Mouse (Mus musculus): Measurements from ENCODE around the gene Tax1bp3. TPM values are rescaled to one million over a fixed set of nuclear protein-coding genes. Genes with fewer than 3 reads are reported as not detected.

The Tax1bp3 gene
- polyA plus RNA-seq, 1 experiment: 105 TPM

- no peak for DNase-seq (ENCODE audit: low read depth)
These were observed 1.3 kb upstream of the Tax1bp3 start for GRCm38 (mm10) chr11:73175612-73176011.

GRCm38 (mm10) chr11:73176186-73176585 is 697 bp upstream of the Tax1bp3 start:
- DNase-seq (ENCODE audit: low read depth): no peak

- no peak for DNase-seq (ENCODE audit: low read depth)
These were observed 609 bp downstream of the Tax1bp3 start for GRCm38 (mm10) chr11:73177509-73177875.

- DNase-seq (ENCODE audit: low read depth): no peak
These were observed 1.0 kb downstream of the Tax1bp3 start for GRCm38 (mm10) chr11:73177895-73178294.

GRCm38 (mm10) chr11:73185872-73186615 is 9.2 kb downstream of the Tax1bp3 start:
- DNase-seq (ENCODE audit: low read depth): no peak

GRCm38 (mm10) chr11:73187231-73187630 is 10.3 kb downstream of the Tax1bp3 start:
- DNase-seq (ENCODE audit: low read depth): no peak

- no peak for DNase-seq (ENCODE audit: low read depth)
These were observed 16.2 kb downstream of the Tax1bp3 start for GRCm38 (mm10) chr11:73193047-73193446.

GRCm38 (mm10) chr11:73194444-73194843 is 17.6 kb downstream of the Tax1bp3 start:
- DNase-seq (ENCODE audit: low read depth): no peak

GRCm38 (mm10) chr11:73198190-73198589 is 21.3 kb downstream of the Tax1bp3 start:
- no peak for DNase-seq (ENCODE audit: low read depth)

- no peak for DNase-seq (ENCODE audit: low read depth)
These were observed 21.8 kb downstream of the Tax1bp3 start, which contains the start of gene Ctns for GRCm38 (mm10) chr11:73198603-73199229. Gene Ctns (minus strand): TSS chr11:73199042.

GRCm38 (mm10) chr11:73199230-73199712 is 22.4 kb downstream of the Tax1bp3 start, which contains the start of gene Shpk:
Gene Shpk (plus strand): TSS chr11:73199460.
- DNase-seq (ENCODE audit: low read depth): no peak

- no peak for DNase-seq (ENCODE audit: low read depth)
These were observed 23.0 kb downstream of the Tax1bp3 start for GRCm38 (mm10) chr11:73199879-73200278.

- DNase-seq (ENCODE audit: low read depth): no peak
These were observed 24.1 kb downstream of the Tax1bp3 start for GRCm38 (mm10) chr11:73201021-73201420.

GRCm38 (mm10) chr11:73201597-73201996 is 24.7 kb downstream of the Tax1bp3 start:
- DNase-seq (ENCODE audit: low read depth): no peak

GRCm38 (mm10) chr11:73203895-73204294 is 27.0 kb downstream of the Tax1bp3 start:
- no peak for DNase-seq (ENCODE audit: low read depth)

GRCm38 (mm10) chr11:73205194-73205593 is 28.3 kb downstream of the Tax1bp3 start:
- DNase-seq (ENCODE audit: low read depth): peak; percentile 85

- DNase-seq (ENCODE audit: low read depth): no peak
These were observed 30.7 kb downstream of the Tax1bp3 start for GRCm38 (mm10) chr11:73207621-73208020.

GRCm38 (mm10) chr11:73213956-73214355 is 37.1 kb downstream of the Tax1bp3 start:
- DNase-seq (ENCODE audit: low read depth): no peak

GRCm38 (mm10) chr11:73219671-73220070 is 42.8 kb downstream of the Tax1bp3 start:
- no peak for DNase-seq (ENCODE audit: low read depth)

- DNase-seq (ENCODE audit: low read depth): no peak
These were observed 43.8 kb downstream of the Tax1bp3 start for GRCm38 (mm10) chr11:73220651-73221050.

GRCm38 (mm10) chr11:73222846-73223245 is 46.0 kb downstream of the Tax1bp3 start:
- DNase-seq (ENCODE audit: low read depth): no peak

- DNase-seq (ENCODE audit: low read depth): no peak
These were observed 47.1 kb downstream of the Tax1bp3 start for GRCm38 (mm10) chr11:73223966-73224365.

- DNase-seq (ENCODE audit: low read depth): no peak
These were observed 49.0 kb downstream of the Tax1bp3 start for GRCm38 (mm10) chr11:73225856-73226255.

All from gonadal fat pad, adult 2 months (tissue).